Mouse (Mus musculus): Measurements from ENCODE around the gene Izumo1r.

Gene Izumo1r

DNA sequence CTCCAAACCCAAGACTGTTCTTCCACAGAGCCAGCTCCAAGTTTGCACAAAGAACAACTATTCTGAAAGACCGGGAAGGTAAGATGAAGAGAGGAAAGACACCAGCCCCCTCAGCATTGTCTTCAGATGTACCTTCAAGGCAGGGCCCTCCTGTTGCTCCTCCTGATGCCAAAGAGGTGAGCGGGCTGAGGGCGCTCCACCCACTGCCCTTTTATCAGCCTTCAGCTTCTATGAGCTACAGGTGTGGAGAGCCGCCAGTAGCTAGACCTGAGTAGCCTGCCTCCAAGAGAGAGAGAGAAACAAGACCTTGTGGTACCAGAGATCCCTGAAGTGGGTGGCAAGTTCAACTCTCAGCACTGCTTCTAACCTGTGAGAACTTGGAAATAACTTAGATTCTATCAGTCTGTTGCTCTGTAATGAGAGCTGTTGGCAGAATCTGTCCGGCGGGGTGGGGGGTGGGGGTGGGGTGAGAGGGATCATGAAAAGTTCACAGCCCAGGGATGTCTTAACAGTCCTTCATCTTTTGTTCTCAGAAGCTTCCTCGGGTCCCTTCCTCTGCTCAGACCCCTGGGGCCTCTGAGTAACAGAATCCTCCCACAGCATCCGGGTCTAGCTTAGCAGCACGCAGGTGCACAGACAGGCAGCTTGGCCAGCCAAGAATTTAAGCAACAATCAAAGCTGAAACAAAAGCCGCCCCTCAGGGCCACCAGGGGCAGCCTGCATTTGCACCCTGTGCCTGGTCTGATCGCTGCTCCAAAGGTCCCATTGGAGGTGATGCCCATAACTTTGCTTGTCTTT lies at the start of gene Izumo1r:
TSS of gene Izumo1r (minus strand) at position 369 of the 798 bp plus-strand sequence.
- no peak for DNase-seq (ENCODE audit: low spot score in 2 of 2)

DNA sequence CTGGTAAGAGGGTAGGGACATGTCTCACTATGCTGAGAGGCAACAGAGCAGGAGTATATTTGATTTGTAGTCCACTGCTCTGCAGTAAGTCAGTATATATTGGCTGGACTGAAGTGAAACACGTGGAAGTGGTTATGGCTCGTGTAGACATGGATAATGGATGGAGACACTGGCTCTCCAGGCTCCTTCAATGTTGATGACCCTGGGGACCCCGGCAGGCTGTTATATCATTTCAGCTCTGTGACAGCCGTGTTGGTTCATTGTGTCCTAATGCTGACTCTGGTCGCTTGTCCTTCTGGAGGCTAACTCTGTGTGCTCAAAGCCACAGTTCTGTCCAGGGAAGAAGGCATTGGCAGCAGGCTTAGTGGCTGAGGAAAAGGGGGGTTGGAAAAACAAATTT lies 47.3 kb upstream of the Izumo1r start:
- DNase-seq (ENCODE audit: low spot score in 2 of 2), result no peak

DNA sequence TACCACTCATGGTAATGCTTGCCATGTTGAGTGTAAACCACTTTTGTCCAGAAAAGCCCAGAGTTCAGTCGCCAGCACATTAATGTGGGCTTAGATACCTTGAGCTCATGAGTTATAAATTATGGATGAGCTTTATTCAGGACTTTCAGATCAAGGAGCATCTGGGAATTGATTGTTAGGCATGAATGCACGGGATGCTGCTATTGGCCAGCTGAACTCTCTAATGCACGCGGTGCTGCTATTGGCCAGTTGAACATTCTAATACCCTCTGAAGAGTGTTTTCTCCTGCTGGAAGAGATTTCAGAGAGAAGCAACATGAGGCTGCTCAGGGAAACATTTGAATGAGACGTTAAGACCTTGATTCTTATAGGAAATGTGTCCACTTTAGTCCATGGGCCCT lies 45.1 kb upstream of the Izumo1r start:
- no peak for DNase-seq (ENCODE audit: low spot score in 2 of 2)

GRCm38 (mm10) chr9:14946677-14947076 lies 42.9 kb upstream of the Izumo1r start:
- DNase-seq (ENCODE audit: low spot score in 2 of 2), result no peak

- no peak for DNase-seq (ENCODE audit: low spot score in 2 of 2)
These were observed 42.2 kb upstream of the Izumo1r start for GRCm38 (mm10) chr9:14945919-14946318.

DNA sequence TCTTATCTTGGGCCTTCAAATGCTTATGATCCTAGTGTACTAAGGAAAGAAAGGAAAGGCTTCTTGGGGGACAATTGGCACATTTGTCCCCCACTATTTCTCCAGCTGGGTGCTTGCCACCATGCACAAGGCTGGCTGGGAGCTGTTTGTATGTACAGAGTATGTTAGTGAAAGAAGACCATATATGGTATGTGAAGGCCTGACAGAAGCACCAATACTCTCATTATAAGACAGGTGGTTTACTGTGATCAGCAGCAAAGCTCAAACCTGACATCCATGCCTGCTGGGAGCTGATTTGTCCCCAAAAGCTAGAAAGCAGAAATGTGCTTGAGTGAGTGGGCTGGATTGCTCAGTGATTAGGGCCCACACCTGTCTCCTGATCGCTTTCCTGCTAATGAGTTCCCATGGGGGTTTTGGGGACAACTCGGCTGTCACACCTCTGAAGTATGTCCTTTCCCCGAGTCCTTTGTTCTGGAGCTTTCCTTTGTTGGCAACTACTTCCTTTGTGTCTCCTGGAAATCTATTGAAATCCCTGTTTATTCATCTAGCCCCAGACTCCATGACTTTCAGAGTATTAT lies 38.5 kb upstream of the Izumo1r start:
- DNase-seq (ENCODE audit: low spot score in 2 of 2), result no peak

DNA sequence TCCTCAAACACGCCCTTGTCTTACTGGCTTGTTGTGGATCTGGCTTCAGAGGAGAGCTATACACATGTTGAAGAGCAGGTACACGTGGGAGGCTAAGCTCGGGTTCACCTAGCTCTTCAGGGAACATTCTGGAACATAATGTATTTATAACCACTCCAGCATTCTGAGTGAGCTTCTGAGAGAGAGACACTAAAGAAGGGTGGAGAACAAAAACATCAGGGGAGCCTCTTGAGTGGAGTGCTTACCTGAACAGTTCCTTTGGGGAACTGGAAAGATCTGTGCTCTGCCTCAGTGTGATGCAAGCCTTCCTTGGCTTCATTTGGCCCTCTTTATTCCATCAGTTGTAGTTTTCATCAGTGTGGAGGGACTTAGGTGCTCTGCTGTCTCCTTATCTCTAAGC lies 35.9 kb upstream of the Izumo1r start:
- no peak for DNase-seq (ENCODE audit: low spot score in 2 of 2)

- DNase-seq (ENCODE audit: low spot score in 2 of 2), result no peak
These were observed 33.6 kb upstream of the Izumo1r start for GRCm38 (mm10) chr9:14937308-14937707.

DNA sequence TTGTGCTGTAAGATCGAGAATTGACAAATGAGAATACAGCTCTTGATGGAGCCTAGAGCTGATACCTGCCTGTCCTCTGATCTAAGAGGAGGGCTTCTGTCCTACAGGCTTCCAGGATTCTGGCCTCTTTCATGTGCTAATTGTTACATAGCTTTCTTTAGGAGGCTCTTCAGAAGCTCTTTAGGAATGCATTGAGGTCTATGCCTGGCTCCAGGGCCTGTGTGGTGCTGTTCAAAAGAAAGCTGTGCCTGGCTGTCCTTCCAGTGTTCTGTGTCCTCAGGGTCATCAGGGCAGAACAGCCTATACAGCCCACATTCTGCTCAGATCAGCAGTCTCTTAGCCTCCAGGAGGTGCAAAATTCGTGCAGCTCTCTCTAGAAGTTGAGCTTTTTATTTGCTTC lies 31.1 kb upstream of the Izumo1r start:
- no peak for DNase-seq (ENCODE audit: low spot score in 2 of 2)

DNA sequence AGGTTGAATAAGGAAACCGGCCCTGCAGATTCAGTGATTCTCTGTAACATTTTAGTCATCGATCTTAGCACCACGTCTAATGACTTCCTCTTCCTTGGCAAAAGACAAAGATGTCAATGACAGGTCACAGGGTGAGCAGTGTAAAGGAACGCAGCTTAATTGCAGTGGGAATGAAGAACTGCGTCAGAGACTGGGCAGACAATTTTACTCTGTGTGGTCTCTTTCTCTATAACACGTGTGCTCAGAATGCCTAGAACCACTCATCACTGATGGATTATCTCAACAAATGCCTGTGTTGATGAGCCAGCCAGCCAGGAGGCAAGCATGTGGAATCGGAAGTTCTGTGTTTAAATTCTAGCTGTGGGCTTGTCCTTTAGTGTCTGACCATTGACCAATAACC lies 28.2 kb upstream of the Izumo1r start:
- DNase-seq (ENCODE audit: low spot score in 2 of 2), result no peak

DNA sequence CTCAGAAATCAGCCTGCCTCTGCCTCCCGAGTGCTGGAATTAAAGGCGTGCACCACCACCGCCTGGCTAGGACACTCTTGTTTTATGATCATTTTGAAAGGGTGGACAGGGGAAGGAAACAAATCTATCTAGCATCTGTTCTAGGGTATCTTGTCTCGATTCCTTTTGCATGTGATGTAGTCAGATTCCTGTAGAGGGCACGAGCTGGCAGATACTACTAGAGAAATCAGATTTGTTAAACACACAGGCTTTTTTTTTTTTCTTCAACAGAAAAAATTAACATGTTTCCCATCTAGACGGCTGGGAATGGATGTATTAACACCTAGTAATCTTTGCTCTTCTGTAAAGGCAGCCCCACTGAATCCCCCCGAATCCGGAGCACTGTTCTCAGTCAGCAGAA lies 27.5 kb upstream of the Izumo1r start:
- no peak for DNase-seq (ENCODE audit: low spot score in 2 of 2)

DNA sequence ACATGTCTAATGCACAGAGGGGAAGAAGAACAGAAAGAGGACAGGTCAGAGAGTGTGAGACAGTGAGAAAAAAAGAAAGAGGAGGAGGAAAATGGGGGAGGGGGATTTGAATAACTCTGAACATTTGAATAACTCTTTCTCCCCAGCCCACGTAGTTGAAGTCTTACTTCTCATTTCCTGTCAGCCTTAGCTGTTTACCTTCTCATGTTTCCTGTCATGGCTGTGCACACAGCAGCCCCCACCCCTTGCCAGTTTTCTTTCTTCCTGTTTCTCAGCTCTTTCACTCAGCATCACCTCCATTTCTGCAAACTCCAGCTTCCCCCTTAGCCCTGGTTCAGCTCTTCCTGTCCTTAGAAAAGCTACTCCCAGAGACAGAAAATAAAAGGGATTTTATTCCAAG lies 22.8 kb upstream of the Izumo1r start:
- DNase-seq (ENCODE audit: low spot score in 2 of 2), result no peak

DNA sequence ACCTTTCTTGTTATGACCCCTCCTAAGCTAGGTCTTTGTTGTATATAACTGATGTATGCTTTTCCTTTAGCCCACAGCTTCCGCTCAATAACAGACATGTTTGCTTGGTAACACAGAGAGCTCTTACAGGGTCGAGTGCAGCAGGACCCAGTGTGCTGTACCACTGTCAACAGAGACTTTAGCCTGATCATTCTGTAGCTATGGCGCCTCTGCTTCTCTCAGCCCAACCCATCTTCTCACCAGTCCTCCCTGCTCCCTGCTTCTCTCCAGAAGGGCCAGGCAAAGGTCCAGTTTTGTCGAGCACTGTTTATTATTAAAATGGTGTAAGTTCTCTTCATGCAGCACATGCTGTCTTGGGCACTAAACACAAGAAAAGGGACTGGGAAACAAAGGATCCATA lies 19.9 kb upstream of the Izumo1r start:
- no peak for DNase-seq (ENCODE audit: low spot score in 2 of 2)

- DNase-seq (ENCODE audit: low spot score in 2 of 2), result no peak
These were observed 18.3 kb upstream of the Izumo1r start for GRCm38 (mm10) chr9:14921971-14922560.

DNA sequence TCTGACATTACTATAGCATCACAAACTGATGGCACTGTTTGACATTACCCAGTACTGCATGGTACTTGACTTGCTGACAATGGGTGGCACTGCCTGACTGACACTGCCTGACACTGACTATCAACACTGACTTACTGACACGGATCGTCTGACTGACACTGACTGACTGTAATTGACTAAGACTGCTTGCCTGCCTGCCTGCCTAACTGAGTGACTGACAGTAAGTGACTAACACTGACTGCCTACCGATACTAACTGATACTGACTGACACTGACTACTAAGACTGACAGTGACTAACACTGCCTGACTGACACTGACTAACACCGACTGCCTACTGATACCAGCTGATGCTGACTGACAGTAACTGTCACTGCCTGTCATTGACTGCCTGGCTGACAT lies 17.5 kb upstream of the Izumo1r start:
- no peak for DNase-seq (ENCODE audit: low spot score in 2 of 2)

GRCm38 (mm10) chr9:14920608-14921007 lies 16.9 kb upstream of the Izumo1r start:
- DNase-seq (ENCODE audit: low spot score in 2 of 2), result no peak

GRCm38 (mm10) chr9:14918825-14919668 lies 15.3 kb upstream of the Izumo1r start:
- DNase-seq (ENCODE audit: low spot score in 2 of 2), result no peak

DNA sequence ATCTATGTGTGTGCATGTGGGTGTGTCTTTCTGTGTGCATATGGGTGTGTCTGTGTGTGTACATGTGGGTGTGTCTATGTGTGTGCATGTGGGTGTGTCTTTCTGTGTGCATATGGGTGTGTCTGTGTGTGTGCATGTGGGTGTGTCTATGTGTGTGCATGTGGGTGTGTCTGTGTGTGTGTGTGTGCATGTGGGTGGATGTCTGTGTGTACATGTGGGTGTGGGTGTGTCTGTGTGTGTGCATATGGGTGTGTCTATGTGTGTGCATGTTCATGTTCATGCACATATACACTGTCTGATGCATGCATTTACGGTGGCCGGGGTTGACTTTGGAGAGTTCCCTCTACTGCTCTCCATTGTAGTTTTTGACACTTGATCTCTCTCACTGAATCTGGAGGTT lies 13.9 kb upstream of the Izumo1r start:
- DNase-seq (ENCODE audit: low spot score in 2 of 2), result no peak

GRCm38 (mm10) chr9:14912037-14912436 lies 8.3 kb upstream of the Izumo1r start:
- DNase-seq (ENCODE audit: low spot score in 2 of 2), result no peak

DNA sequence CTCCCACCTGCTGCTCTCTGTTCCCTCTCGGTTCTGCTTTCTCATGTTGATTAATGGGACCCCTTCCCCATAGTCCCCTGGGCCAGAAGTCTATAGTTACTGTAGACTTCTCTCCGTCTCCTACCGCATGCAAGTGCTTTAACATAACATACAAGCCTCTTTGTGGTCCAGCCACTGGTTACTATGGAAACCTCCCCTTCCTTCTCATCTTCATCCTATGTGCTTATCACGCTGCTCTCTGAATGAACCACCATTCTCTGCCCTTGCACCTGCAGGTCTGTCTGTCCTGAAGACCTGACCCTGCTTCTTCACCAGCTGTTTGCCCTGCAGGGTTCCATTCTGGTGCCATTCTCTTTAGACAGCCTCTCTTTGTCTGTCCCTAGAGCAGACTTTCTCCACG lies 6.2 kb upstream of the Izumo1r start:
- DNase-seq (ENCODE audit: low spot score in 2 of 2), result no peak

DNA sequence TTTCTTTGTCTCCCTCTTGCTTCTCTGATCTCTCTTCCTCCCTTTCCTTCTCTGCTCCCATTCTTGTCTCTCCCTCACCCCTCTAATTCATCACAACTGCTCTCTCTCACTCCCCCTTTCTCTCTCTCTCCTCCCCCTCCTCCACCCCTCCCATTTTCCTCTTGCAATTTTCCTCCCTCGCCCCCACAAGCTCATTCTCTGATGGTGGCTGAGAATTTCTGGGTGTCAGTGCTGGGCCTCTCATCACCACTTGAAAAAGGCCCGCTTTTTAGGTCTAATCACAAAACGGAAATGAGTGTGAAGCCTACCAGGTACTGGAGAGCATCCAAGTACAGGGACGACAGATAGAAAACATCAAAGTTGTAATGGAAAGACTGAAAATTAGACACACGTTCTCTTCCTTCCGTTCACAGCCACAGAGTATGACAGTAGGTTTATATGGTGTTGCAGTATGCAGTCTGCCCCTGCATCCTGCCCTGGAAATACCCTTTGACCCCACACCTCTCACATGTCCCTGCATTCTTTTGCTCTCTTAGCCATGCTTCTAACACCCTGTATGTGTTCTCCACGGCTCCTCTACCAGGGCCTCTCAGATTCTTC lies 4.2 kb upstream of the Izumo1r start:
- DNase-seq (ENCODE audit: low spot score in 2 of 2), result no peak

DNA sequence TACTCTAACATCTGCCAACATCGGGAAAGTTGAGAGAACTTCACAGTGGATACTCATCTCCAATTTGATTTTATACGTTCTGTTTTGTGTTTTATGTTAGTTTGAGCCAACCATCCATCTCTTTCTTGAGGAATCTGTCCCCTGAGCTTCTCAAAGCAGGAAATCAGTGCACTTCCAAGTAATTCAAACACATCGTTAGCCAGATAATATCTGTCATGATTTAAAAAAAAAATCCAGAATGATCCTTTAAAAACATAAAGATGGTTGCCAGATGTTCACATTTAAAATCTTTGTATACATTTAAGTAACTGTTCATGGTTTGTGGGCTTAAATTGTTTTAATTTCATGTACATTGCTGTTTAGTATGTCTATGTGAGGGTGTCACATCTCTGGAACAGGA lies 2.2 kb upstream of the Izumo1r start:
- no peak for DNase-seq (ENCODE audit: low spot score in 2 of 2)
